Mouse (Mus musculus): ENCODE measurements around the gene Spint4. TPM values are rescaled to one million over a fixed set of nuclear protein-coding genes. Genes with fewer than 3 reads are reported as not detected.

Gene Spint4
- not detected for polyA plus RNA-seq (2014; fragmentation: Illumina TruSeq; extraction: RNeasy Lipid Tissue Mini Kit (QIAGEN cat#74804); ENCODE audit: low read depth, low replicate concordance)

DNA sequence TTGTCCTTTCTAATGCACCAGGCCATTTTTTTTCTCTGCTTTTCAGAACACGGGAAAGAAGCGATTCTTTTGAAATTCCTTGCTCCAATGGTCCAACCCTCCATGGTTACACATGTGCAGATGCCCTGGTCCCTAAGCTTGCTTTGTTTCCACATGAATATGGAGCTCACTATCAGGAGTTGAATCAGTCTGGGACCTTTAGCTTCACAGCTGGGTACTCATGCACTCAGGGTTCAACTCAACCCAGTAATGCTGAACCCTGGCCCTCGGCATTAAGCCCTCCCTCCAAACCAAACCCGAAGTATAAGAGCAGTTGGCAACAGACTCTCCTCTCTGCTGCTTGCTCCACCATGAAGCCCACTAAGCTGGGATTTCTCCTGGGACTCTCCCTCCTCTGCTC is at the start of gene Spint4:
TSS of gene Spint4 (plus strand) at position 301 of the 400 bp plus-strand sequence.

DNA sequence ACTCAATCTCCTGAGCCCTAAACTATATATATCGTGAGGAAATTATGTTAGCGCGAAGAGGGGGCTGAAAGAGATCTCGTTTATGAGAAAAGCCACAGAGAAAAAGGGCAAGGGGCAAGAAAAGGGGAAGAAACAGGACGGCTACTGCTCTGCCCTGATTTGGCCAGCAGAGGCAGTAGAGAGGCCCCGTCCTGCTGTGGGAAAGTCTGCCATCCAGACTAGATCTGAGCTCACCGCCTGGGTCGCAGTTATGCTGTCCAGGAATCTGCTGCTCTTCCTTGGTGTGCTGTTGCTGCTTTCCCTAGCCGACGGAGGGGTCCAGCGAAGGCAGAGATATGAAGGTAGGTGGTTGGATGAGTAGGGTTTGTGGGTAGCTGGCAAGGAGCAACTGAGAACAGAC is 42.4 kb upstream of the Spint4 start, which contains the start of gene Wfdc10:
TSS of gene Wfdc10 (plus strand) at position 189 of the 400 bp plus-strand sequence.

DNA sequence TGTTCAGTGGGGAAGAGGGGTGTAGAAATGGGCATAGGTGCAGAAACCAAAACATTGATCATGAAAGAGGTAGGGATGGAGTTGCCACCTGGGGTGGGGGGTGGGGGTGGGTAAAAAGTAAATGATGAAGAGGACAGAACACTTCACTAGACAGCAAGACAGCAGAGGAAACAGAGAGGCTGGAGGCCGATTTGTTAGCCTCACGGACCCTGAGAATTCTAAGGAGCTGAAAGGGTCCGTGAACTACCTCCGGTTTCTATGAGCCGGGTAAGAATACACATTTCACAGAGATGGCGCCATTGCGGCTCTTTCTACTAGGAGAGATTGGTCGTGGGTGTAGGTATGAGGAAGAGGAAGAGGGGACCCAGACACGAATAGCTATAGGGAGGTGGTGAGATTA is 41.8 kb upstream of the Spint4 start, which contains the start of gene Wfdc9:
TSS of gene Wfdc9 (minus strand) at position 101 of the 400 bp plus-strand sequence.

DNA sequence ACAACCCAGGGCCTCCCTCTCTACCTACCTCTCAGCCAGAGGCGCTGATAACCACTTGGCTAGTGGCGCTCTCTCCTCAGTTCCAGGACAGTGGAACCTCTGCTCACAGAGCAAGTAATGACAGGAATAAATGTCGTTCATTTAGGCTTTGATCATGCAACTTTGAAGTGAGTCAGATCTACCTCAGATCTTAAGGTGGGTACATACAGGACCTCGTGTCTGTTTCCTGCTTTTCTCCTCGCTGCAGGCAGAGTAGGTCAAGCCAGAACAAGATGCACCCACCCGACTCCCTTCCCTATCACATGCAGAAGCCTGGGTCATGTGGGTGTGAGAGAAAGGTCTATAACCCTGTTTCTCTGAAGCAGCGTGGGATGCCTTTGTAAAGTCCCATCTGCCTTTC is 24.3 kb upstream of the Spint4 start, which contains the start of gene Wfdc11:
TSS of gene Wfdc11 (minus strand) at position 101 of the 400 bp plus-strand sequence.

DNA sequence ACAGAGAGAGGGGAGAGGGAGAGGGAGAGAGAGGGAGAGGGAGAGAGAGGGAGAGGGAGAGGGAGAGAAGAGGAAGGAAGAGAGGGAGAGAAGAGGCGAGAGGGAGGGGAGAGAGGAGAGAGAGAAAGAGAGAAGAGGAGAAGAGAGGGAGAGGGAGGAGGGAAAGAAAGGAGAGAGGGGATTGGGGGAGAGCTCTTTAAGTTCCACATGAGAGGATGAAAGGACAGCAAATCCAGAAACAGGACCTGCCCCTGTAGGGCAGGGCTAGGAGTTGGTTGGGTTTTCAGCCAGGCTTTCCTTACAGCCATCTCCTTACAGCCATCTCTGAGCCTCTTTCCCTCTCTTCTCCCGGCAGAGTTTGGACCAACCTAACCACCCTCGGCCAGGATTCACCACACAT is 13.5 kb upstream of the Spint4 start, which contains the start of gene Wfdc13:
TSS of gene Wfdc13 (plus strand) at position 301 of the 400 bp plus-strand sequence.

DNA sequence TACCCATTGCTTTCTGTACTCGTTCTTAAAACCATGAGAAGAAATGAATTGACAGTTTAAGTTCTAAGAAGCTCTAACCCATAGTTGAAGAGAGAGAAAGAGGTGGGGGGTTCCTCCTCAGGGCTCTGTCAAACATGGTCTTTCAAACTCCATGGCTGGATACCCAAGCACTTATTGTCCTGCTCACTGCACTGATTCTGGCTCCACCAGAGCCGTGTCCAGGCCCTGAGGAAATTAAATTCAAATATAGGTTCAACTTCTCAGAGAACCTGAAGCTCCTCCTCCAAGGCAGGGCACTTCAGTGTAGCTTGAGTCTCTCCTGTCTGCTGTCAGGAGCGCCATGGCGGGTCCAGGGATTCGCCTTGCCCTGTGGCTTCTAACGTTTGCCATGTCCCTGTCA is 16.7 kb downstream of the Spint4 start, which contains the start of gene Spint5:
TSS of gene Spint5 (plus strand) at position 301 of the 400 bp plus-strand sequence.

DNA sequence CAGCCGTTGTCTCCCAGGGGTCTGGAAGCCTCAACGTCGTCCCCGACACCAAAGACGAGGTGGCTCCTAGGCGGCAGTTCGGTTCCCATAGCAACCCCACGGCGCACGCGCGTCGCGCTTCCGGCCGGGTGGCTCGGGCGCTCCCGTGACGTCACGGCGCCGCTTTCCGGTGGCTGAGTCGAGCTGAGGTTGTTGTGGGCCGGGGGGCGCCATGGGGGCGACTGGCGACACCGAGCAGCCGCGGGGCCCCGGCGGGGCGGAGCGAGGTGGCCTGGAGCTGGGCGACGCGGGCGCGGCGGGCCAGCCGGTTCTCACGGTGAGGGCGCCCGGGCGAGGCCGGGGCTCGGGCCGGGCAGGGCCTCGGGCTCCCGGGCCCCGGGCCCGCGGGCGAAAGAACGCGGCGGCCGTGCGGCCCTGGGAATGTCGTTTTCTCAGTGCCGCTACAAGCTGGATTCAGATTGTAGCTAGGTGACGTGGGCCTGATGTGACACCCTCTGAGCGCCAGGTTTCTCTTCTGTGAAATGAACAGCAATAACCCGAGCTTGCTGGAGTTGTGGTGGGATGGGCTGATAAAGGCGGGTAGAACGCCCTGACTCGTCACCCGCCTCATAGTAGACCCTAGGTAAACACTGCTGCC is 47.7 kb downstream of the Spint4 start, which contains the start of the genes Wfdc3 and Dnttip1:
TSS of gene Wfdc3 (minus strand) at position 89 of the 637 bp plus-strand sequence.
TSS of gene Dnttip1 (plus strand) at position 141 of the 637 bp plus-strand sequence.

Other genes with a start within 250 kb of the Spint4 start
- 10.3 TPM for gene Sys1, start 241.5 kb upstream of the Spint4 start, polyA plus RNA-seq (2014; fragmentation: Illumina TruSeq; extraction: RNeasy Lipid Tissue Mini Kit (QIAGEN cat#74804); ENCODE audit: low read depth, low replicate concordance)
- not detected for gene Gm20458, start 237.5 kb upstream of the Spint4 start, polyA plus RNA-seq (2014; fragmentation: Illumina TruSeq; extraction: RNeasy Lipid Tissue Mini Kit (QIAGEN cat#74804); ENCODE audit: low read depth, low replicate concordance)
- not detected for gene Trp53tg5, start 224.8 kb upstream of the Spint4 start, polyA plus RNA-seq (2014; fragmentation: Illumina TruSeq; extraction: RNeasy Lipid Tissue Mini Kit (QIAGEN cat#74804); ENCODE audit: low read depth, low replicate concordance)
- gene Dbndd2, start 212.4 kb upstream of the Spint4 start, polyA plus RNA-seq (2014; fragmentation: Illumina TruSeq; extraction: RNeasy Lipid Tissue Mini Kit (QIAGEN cat#74804); ENCODE audit: low read depth, low replicate concordance): 3.8 TPM
- gene Pigt, start 201.0 kb upstream of the Spint4 start, polyA plus RNA-seq (2014; fragmentation: Illumina TruSeq; extraction: RNeasy Lipid Tissue Mini Kit (QIAGEN cat#74804); ENCODE audit: low read depth, low replicate concordance): 5.5 TPM
- gene Wfdc2, start 136.1 kb upstream of the Spint4 start, polyA plus RNA-seq (2014; fragmentation: Illumina TruSeq; extraction: RNeasy Lipid Tissue Mini Kit (QIAGEN cat#74804); ENCODE audit: low read depth, low replicate concordance): 19.6 TPM
- gene Spint3, start 125.0 kb upstream of the Spint4 start, polyA plus RNA-seq (2014; fragmentation: Illumina TruSeq; extraction: RNeasy Lipid Tissue Mini Kit (QIAGEN cat#74804); ENCODE audit: low read depth, low replicate concordance): not detected
- not detected for gene Wfdc6a, start 113.1 kb upstream of the Spint4 start, polyA plus RNA-seq (2014; fragmentation: Illumina TruSeq; extraction: RNeasy Lipid Tissue Mini Kit (QIAGEN cat#74804); ENCODE audit: low read depth, low replicate concordance)
- not detected for gene Eppin, start 104.9 kb upstream of the Spint4 start, polyA plus RNA-seq (2014; fragmentation: Illumina TruSeq; extraction: RNeasy Lipid Tissue Mini Kit (QIAGEN cat#74804); ENCODE audit: low read depth, low replicate concordance)
- not detected for gene Wfdc6b, start 85.0 kb upstream of the Spint4 start, polyA plus RNA-seq (2014; fragmentation: Illumina TruSeq; extraction: RNeasy Lipid Tissue Mini Kit (QIAGEN cat#74804); ENCODE audit: low read depth, low replicate concordance)
- not detected for gene Wfdc8, start 84.9 kb upstream of the Spint4 start, polyA plus RNA-seq (2014; fragmentation: Illumina TruSeq; extraction: RNeasy Lipid Tissue Mini Kit (QIAGEN cat#74804); ENCODE audit: low read depth, low replicate concordance)
- 37.6 TPM for gene Wfdc16, start 59.7 kb upstream of the Spint4 start, polyA plus RNA-seq (2014; fragmentation: Illumina TruSeq; extraction: RNeasy Lipid Tissue Mini Kit (QIAGEN cat#74804); ENCODE audit: low read depth, low replicate concordance)
- not detected for gene Wfdc10, start 42.5 kb upstream of the Spint4 start, polyA plus RNA-seq (2014; fragmentation: Illumina TruSeq; extraction: RNeasy Lipid Tissue Mini Kit (QIAGEN cat#74804); ENCODE audit: low read depth, low replicate concordance)
- gene Wfdc9, start 41.9 kb upstream of the Spint4 start, polyA plus RNA-seq (2014; fragmentation: Illumina TruSeq; extraction: RNeasy Lipid Tissue Mini Kit (QIAGEN cat#74804); ENCODE audit: low read depth, low replicate concordance): not detected
- gene Wfdc11, start 24.4 kb upstream of the Spint4 start, polyA plus RNA-seq (2014; fragmentation: Illumina TruSeq; extraction: RNeasy Lipid Tissue Mini Kit (QIAGEN cat#74804); ENCODE audit: low read depth, low replicate concordance): not detected
- not detected for gene Wfdc13, start 13.4 kb upstream of the Spint4 start, polyA plus RNA-seq (2014; fragmentation: Illumina TruSeq; extraction: RNeasy Lipid Tissue Mini Kit (QIAGEN cat#74804); ENCODE audit: low read depth, low replicate concordance)
- gene Spint5, start 16.8 kb downstream of the Spint4 start, polyA plus RNA-seq (2014; fragmentation: Illumina TruSeq; extraction: RNeasy Lipid Tissue Mini Kit (QIAGEN cat#74804); ENCODE audit: low read depth, low replicate concordance): not detected
- gene Wfdc3, start 47.4 kb downstream of the Spint4 start, polyA plus RNA-seq (2014; fragmentation: Illumina TruSeq; extraction: RNeasy Lipid Tissue Mini Kit (QIAGEN cat#74804); ENCODE audit: low read depth, low replicate concordance): 1.2 TPM
- gene Dnttip1, start 47.5 kb downstream of the Spint4 start, polyA plus RNA-seq (2014; fragmentation: Illumina TruSeq; extraction: RNeasy Lipid Tissue Mini Kit (QIAGEN cat#74804); ENCODE audit: low read depth, low replicate concordance): 2.1 TPM
- gene Ube2c, start 71.4 kb downstream of the Spint4 start, polyA plus RNA-seq (2014; fragmentation: Illumina TruSeq; extraction: RNeasy Lipid Tissue Mini Kit (QIAGEN cat#74804); ENCODE audit: low read depth, low replicate concordance): 1.3 TPM
- gene Tnnc2, start 81.5 kb downstream of the Spint4 start, polyA plus RNA-seq (2014; fragmentation: Illumina TruSeq; extraction: RNeasy Lipid Tissue Mini Kit (QIAGEN cat#74804); ENCODE audit: low read depth, low replicate concordance): not detected
- gene Snx21, start 87.3 kb downstream of the Spint4 start, polyA plus RNA-seq (2014; fragmentation: Illumina TruSeq; extraction: RNeasy Lipid Tissue Mini Kit (QIAGEN cat#74804); ENCODE audit: low read depth, low replicate concordance): 1.1 TPM
- gene Acot8, start 106.4 kb downstream of the Spint4 start, polyA plus RNA-seq (2014; fragmentation: Illumina TruSeq; extraction: RNeasy Lipid Tissue Mini Kit (QIAGEN cat#74804); ENCODE audit: low read depth, low replicate concordance): 1.7 TPM
- 1.5 TPM for gene Zswim3, start 106.6 kb downstream of the Spint4 start, polyA plus RNA-seq (2014; fragmentation: Illumina TruSeq; extraction: RNeasy Lipid Tissue Mini Kit (QIAGEN cat#74804); ENCODE audit: low read depth, low replicate concordance)
- gene Zswim1, start 124.2 kb downstream of the Spint4 start, polyA plus RNA-seq (2014; fragmentation: Illumina TruSeq; extraction: RNeasy Lipid Tissue Mini Kit (QIAGEN cat#74804); ENCODE audit: low read depth, low replicate concordance): 3.4 TPM
- not detected for gene Spata25, start 130.0 kb downstream of the Spint4 start, polyA plus RNA-seq (2014; fragmentation: Illumina TruSeq; extraction: RNeasy Lipid Tissue Mini Kit (QIAGEN cat#74804); ENCODE audit: low read depth, low replicate concordance)
- gene Ctsa, start 134.4 kb downstream of the Spint4 start, polyA plus RNA-seq (2014; fragmentation: Illumina TruSeq; extraction: RNeasy Lipid Tissue Mini Kit (QIAGEN cat#74804); ENCODE audit: low read depth, low replicate concordance): 52.2 TPM
- not detected for gene Neurl2, start 135.0 kb downstream of the Spint4 start, polyA plus RNA-seq (2014; fragmentation: Illumina TruSeq; extraction: RNeasy Lipid Tissue Mini Kit (QIAGEN cat#74804); ENCODE audit: low read depth, low replicate concordance)
- 0.44 TPM for gene Pltp, start 159.2 kb downstream of the Spint4 start, polyA plus RNA-seq (2014; fragmentation: Illumina TruSeq; extraction: RNeasy Lipid Tissue Mini Kit (QIAGEN cat#74804); ENCODE audit: low read depth, low replicate concordance)
- gene Pcif1, start 180.8 kb downstream of the Spint4 start, polyA plus RNA-seq (2014; fragmentation: Illumina TruSeq; extraction: RNeasy Lipid Tissue Mini Kit (QIAGEN cat#74804); ENCODE audit: low read depth, low replicate concordance): 4.1 TPM
- 0.16 TPM for gene Zfp335, start 213.3 kb downstream of the Spint4 start, polyA plus RNA-seq (2014; fragmentation: Illumina TruSeq; extraction: RNeasy Lipid Tissue Mini Kit (QIAGEN cat#74804); ENCODE audit: low read depth, low replicate concordance)
- 0.40 TPM for gene Mmp9, start 242.3 kb downstream of the Spint4 start, polyA plus RNA-seq (2014; fragmentation: Illumina TruSeq; extraction: RNeasy Lipid Tissue Mini Kit (QIAGEN cat#74804); ENCODE audit: low read depth, low replicate concordance)